Mouse (Mus musculus) adrenal gland, adult 18-20 months (tissue): ENCODE measurements around the gene Zfp345. TPM values are rescaled to one million over a fixed set of nuclear protein-coding genes. Genes with fewer than 3 reads are reported as not detected.
"Not testable (repeated sequence)": the region's sequence is repeated elsewhere in the genome, so short reads cannot be mapped to it uniquely, and the experiment has no call there.

Experiments used
- DNase-seq, 2 experiments: peaks; one replicate each; pipeline ENCODE4 v3.0.0; 2021 to 2022; ENCODE audit warnings: low spot score in 2 of 2
- long read RNA-seq, 2 experiments: library from polyadenylated mRNA; stranded (forward); transcript quantifications; one replicate each; pipeline ENCODE4 v2.0.0; 2021
- total RNA-seq, 2 experiments: library from RNA; stranded (reverse); gene quantifications; 1 replicate in 1 of 2; 2 replicates in 1 of 2; pipeline ENCODE4 v1.2.3; 2021

The Zfp345 gene
- 1 to 10 TPM in 1 of 2 experiments, under 1 TPM in 1; 0.83 to 1.1 TPM for total RNA-seq
- long read RNA-seq, experiment 1: 0 reads
- long read RNA-seq, experiment 2, partial matches to known transcripts: 0 of 1 reads
- long read RNA-seq, experiment 2, other reads (novel, unspliced or antisense): 0 of 1 reads

DNA sequence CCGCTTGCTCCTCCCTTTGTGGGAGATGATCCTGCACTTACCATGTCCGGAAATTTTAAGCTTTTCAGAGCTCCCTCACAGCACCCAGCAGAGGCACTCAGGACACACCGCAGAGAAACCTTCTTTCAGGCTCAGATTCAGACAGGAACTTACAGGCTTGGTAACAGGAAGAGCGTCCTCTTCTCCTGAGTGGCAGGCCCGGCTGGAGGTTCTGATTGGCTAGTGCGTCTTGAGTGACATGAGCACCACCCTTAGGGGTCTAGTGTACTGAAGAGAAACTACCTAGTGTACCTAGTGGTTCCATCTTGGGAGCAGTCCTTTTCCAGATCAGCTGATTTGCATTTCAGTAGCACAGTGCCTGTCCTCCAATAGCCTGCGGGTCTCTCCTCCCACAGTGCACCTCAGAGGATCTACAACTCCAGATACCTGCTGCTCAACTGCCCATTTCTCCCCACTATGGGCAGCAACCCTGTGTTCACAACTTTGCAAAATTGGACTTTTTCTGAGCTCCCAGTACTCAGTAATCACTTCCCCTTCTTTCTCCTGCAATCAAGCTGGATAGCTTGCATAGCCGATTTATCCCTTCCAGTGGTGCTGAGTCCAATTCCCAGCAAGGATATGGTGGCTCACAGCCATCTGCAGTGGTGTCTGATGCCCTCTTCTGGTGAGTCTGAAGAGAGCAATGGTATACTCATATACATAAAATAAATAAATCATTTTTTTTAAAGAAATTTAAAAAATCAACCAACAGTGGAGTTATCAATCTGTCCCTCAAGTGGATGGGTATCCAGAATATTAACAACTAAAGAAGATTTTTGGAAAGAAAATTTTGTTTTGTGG is at the start of gene Zfp345:
TSS of gene Zfp345 (minus strand) at position 153 of the 840 bp plus-strand sequence.
- DNase-seq: peak; percentile 4 to 20

DNA sequence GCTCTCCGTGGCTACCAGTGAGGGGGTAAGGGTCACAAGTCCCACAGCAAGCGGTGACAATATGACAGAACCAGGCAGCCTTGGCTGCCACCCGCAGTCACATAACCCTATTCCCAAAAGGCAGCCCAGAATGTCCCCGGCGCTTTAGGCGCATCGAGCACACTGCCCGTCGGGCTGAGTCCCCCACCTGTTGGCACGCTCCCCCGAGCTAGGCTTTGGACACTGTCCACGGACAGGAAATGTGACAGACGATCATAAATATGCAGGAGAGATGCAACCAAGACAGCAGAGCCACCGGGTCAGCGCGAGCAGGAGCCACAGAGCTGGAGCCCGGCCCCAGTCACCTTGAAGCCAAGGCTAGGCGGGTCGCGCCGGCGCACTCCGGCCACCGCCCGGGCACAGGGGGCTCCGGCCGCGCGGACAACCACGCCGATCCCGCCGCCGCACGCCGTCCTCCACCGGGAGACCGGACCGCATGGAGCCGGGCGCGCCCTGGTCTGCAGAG is 40.9 kb upstream of the Zfp345 start:
- no peak for DNase-seq

DNA sequence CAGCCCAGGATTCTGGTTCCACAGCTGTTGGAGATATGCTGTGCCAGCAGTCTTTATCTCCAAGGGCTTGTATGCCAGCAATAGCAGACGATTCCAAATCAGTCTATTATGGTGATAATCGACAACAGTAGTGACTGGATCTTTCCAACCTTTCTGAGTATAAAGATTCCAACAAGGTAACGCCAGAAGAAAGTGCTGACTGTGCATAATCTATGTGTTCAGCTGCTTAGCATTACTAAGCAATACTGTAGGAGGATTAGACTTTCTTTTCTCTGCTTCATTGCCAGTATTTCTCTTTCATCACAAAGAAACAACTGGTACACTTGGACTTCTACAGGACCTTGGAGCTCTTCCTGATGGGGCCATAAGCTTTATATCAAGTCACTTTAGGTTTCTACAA is 27.9 kb upstream of the Zfp345 start:
- DNase-seq: no peak

DNA sequence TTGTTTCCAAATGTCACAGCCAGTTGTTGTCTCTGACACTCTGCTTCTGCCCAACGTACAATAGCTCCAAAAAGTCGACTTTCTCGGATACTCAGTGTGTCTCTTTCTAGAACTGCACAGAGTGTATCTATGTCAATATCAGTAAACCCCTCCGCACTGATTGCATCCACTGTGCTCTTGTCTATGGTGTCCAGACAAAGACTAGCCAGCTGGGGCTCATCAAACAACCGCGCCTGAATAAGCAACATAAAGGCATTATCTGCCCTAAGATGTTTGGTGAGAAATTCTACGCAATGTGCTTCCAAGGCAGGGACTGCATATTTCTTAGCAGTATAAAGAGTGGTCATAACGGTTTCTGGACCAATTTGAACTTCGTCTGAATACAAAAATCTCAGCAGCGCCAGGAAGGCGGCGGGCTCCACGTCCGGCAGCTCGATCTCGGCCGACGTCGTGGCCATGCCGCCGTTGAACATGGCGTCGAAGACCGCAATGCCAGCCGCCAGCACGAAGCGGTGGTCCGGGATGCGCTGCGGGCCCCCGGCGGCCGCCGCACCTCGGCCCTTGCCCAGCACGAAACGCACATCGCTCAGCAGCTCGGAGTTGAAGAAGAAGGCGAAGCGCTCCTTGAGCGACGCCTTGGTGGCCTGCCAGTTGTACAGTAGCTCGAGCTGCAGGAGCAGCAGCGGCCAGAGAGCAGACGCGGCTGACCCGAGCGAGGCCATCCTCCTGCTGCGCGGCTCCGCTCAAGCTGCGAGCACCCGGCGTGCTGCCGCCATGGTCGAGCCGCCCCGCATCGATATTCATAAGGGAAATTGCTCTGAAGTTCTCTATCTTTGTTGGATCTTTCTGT is 15.5 kb upstream of the Zfp345 start:
- not testable (repeated sequence) for DNase-seq

DNA sequence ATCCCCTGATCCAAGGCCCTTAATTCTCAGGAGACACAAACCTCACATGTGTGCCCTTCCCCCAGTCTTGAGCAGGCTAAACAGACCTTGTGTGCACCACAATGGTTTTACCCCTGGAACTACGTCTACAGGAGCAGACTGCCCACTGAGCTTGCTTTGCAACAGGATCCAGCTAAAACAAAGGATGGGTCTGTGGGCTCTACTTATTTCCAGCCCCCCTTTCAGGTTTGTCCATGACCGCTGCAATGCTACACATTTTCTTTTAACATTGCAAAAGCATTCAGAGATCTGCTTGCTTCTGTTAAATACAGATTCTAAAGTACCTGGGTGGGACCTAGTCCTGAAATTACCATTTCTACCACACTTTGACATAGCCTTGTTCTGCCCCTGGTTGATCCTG is 8.1 kb upstream of the Zfp345 start:
- DNase-seq: no peak

DNA sequence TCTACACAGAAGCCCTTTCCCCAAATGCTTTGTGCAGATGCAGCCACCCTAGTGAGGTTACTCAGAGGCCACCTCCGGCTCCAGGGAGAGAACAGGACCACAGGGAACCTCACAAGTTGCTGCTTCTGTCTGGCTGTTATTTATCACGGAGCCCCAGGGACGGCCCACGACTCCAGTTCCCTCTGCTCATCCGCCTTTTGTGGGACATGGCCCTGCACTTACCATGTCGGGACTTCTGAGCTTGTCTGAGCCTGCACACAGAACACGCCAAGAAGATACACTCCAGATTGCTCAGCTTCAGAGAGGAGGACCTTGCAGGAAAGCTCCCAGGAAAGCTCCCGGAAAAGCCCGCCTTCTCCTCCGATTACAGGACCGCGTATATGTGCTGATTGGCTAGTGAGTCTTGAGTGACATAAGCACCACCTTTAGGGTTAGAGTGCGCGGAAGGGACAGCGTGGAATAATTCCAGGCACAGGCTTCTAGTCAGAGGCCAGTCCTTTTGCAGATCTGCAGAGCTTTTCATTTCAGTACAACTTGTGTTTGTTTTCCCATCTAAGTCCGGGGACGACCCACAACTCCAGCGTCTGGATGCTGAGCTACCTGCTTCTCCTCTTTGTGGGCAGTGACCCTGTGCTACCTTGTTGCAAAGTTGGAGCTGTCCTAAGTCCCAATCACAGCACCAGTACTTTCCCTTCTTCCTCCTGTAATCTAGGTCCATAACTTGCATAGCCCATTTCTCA is 33.5 kb downstream of the Zfp345 start, which contains the start of gene Zfp442:
TSS of gene Zfp442 (minus strand) at position 307 of the 740 bp plus-strand sequence.
- DNase-seq: peak; percentile 51 to 66

DNA sequence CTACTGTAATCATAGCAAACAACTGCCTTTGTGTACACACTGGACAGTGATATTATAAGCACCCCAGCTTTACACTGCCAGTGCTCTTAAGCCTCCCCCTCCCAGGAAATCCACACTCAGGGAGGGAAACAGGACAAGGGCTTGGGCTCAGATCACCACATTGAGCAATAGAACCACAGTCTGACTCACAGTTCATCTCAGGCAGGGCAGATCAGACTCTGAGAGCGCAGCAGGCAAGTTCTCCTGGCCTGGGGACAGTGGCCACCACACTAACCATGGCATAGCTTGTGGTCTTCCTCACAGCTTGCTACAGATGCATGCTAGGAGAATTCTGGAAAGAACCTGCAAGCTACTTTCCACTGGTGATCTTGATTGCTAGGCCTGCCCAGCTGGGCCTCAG is 45.8 kb downstream of the Zfp345 start:
- not testable (repeated sequence) for DNase-seq

Other genes with a start within 250 kb of the Zfp345 start
- gene Gm21994, start 229.5 kb downstream of the Zfp345 start, total RNA-seq: 1 to 10 TPM; 5.4 to 6.8 TPM
- under 1 TPM; 0.17 to 0.19 TPM for gene Gm14124, start 227.6 kb downstream of the Zfp345 start, total RNA-seq
- gene Gm10130, start 161.4 kb downstream of the Zfp345 start, total RNA-seq: 1 to 10 TPM; 1.4 to 3.1 TPM
- gene 3300002I08Rik, start 122.3 kb downstream of the Zfp345 start, total RNA-seq: 1 to 10 TPM; 3.5 to 6.0 TPM
- gene Zfp442, start 33.6 kb downstream of the Zfp345 start, total RNA-seq: 1 to 10 TPM; 4.0 to 4.8 TPM
- gene Cst7, start 85.3 kb upstream of the Zfp345 start, total RNA-seq: under 1 TPM in 1 of 2 experiments, not detected in 1; 0.51 TPM
- 100 to 1,000 TPM; 122 to 153 TPM for gene Apmap, start 123.5 kb upstream of the Zfp345 start, total RNA-seq
- 10 to 100 TPM; 30.4 to 78.4 TPM for gene Acss1, start 183.4 kb upstream of the Zfp345 start, total RNA-seq
- gene Vsx1, start 204.3 kb upstream of the Zfp345 start, total RNA-seq: not detected